Mouse (Mus musculus): ENCODE measurements around the gene Rora. TPM values are rescaled to one million over a fixed set of nuclear protein-coding genes. Genes with fewer than 3 reads are reported as not detected.

Gene Rora
- total RNA-seq, 2 experiments from 2014 or later: 78.4 to 79.1 TPM

DNA sequence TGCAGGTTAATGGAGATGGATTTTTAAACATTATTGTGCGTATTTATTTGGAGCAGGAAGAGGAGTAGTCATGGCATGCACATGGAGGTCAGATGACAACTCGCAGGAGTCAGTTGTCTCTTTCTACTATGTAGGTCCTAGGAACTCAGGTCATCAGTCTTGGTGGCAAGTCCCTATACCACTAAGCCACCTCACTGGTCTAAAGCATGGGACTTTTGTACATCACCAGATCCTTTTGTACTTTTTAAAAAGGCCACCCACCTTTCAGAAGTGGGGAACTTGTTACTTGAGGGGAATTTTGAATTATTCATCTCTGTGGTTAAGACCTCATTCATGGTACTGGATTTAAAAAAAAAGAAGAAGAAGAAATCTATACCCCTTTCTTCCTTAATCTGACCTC, 696.0 kb downstream of the Rora start:
- intact Hi-C loops (cut with DNase I): no loop called here
- H3K4me3 ChIP-seq: no peak overlapping the region
- no peak for TF ChIP-seq CTCF (IDR thresholded peaks at IDR 0.05)
- no peak overlapping the region for H3K27ac ChIP-seq
- DNase-seq (ENCODE audit: extremely low spot score in 1 of 2, low spot score in 2 of 2): no peak

DNA sequence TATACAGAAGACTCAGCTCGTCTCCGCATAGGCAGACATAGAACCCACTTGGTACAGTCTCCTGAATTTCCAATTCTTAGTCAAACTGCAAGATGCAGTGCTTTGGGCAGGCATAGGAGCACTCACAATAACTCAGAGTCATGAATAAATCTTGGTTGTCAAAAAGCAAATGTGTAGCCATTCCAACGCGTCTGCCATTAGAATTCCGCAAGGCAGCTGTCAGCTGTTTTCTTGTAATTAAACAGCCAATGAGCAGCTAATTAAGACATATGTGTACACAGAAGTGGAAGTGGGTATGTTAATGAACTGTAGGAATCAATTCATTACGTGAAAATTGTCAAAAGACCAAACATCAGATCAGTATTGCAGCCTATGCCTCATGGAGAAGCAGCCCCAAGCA, 700.6 kb downstream of the Rora start:
- TF ChIP-seq CTCF (IDR thresholded peaks at IDR 0.05): no peak
- intact Hi-C loops (cut with DNase I): no loop called here
- no peak for DNase-seq (ENCODE audit: extremely low spot score in 1 of 2, low spot score in 2 of 2)

DNA sequence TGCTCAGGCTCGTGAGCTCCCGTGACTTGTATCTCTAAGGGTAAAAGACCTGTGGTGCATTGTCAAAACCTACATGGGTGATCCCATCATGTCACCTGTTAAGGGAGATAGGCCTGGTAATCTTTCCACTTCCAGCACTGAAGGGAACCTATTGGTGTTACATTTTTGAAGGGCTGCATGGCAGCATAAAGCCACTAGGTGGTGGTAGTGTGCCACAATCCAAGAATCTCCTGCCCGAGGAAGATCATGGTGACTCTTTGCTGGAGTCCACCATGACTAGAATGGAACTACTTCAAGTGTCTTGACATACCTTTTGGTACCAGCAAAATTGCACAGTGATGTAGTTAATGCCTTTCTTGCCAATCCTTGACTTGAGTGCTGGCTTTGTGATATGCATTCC, 704.2 kb downstream of the Rora start:
- intact Hi-C loops (cut with DNase I): loop anchor here (2.0 kb wide), 1 partner anchor 123 kb away; no protein-coding TSS in a partner anchor

More for the DNA sequence above, 700.6 kb downstream of the Rora start:
- Histone ChIP-seq H3K27ac (no peak overlapping the region), H3K4me3 (no peak overlapping the region)

DNA sequence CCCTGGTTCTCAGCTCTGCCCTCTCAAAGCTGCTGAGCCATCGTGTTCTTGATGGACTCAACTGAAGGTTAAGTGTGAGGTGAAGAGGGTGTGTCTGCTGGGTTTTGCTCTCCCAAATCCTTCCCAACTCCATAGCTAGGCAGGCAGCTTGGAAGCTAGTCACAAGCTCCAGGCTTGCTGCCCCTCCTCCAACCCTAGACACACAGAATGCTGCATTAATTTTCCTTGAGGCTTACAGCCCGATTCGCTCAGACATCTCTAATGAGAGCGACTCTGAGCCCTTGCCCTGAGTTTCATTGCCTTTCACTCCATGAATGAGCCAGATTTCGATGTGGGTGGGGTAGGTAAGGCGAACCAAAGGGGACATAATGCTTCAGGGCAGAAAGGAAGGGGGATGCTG, 705.2 kb downstream of the Rora start:
- H3K27ac ChIP-seq: no peak overlapping the region
- intact Hi-C loops (cut with DNase I): no loop called here
- TF ChIP-seq CTCF (IDR thresholded peaks at IDR 0.05): no peak

More for the DNA sequence above, 704.2 kb downstream of the Rora start:
- no peak overlapping the region for H3K4me3 ChIP-seq
- no peak overlapping the region for H3K27ac ChIP-seq
- peak; percentile 44 to 53 for DNase-seq (ENCODE audit: extremely low spot score in 1 of 2, low spot score in 2 of 2)
- peak; percentile 91 for TF ChIP-seq CTCF (IDR thresholded peaks at IDR 0.05)

DNA sequence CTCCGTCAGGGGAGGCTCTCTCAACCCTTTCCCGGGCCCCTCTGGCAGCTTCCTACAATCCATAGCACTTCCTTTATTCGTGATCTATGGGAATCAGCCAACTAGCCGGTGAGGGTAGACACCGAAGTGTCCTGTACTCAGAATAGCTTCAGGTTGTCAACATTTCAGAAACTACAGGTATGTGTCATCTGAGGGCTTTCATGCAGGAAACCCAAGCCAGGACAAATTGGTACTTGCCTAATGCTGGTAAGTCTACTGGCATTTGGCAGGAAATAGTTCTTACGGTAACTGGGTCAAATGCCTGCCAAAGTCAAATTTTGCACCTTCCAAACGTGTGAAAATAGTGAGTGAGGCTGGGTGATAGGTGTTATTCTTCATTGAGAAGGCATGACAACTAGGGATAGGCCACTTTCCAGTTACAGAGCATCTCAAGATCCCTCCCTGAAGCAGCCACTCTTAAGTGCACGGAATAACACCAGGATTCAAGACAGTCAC, 708.4 kb downstream of the Rora start:
- intact Hi-C loops (cut with DNase I): loop anchor here (10.0 kb wide), 1 partner anchor 1347 kb away; no protein-coding TSS in a partner anchor
- no peak for DNase-seq (ENCODE audit: extremely low spot score in 1 of 2, low spot score in 2 of 2)
- no peak for TF ChIP-seq CTCF (IDR thresholded peaks at IDR 0.05)
- no peak overlapping the region for H3K27ac ChIP-seq
- no peak overlapping the region for H3K4me3 ChIP-seq

More for the DNA sequence above, 705.2 kb downstream of the Rora start:
- H3K4me3 ChIP-seq: no peak overlapping the region
- DNase-seq (ENCODE audit: extremely low spot score in 1 of 2, low spot score in 2 of 2): no peak

DNA sequence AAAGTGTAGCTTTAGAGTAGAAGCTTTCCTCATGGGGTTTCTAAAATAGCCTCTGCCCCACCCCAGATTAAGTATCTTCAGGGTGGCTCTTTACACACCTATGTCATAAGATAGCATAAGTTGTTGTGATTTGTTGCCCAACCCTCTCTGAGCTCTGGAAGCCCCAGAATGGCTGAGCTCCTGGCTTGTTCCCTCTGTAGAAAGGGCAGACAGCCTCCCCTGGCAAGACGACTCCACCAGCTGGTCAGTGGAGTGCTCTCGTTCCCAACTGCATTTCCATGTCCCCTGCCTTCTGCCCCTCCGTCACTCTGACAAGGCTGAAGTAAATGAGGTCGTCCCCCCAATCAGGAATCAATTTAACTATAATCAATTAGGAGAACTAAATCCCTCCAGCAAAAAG, 709.2 kb downstream of the Rora start:
- intact Hi-C loops (cut with DNase I): loop anchor here (10.0 kb wide), 1 partner anchor 1348 kb away; no protein-coding TSS in a partner anchor
- no peak for TF ChIP-seq CTCF (IDR thresholded peaks at IDR 0.05)
- no peak overlapping the region for H3K27ac ChIP-seq
- no peak for DNase-seq (ENCODE audit: extremely low spot score in 1 of 2, low spot score in 2 of 2)
- no peak overlapping the region for H3K4me3 ChIP-seq

DNA sequence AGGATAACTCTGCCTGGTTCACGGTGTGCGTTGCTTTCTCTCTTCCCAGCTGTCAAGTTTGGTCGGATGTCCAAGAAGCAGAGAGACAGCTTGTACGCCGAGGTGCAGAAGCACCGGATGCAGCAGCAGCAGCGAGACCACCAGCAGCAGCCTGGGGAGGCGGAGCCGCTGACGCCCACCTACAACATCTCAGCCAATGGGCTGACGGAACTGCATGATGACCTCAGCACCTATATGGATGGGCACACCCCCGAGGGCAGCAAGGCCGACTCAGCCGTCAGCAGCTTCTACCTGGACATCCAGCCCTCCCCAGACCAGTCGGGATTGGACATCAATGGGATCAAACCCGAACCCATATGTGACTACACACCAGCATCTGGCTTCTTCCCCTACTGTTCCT, 710.5 kb downstream of the Rora start:
- intact Hi-C loops (cut with DNase I): loop anchor here (10.0 kb wide), 1 partner anchor 1349 kb away; no protein-coding TSS in a partner anchor
- H3K27ac ChIP-seq: no peak overlapping the region
- DNase-seq (ENCODE audit: extremely low spot score in 1 of 2, low spot score in 2 of 2): no peak
- H3K4me3 ChIP-seq: no peak overlapping the region
- no peak for TF ChIP-seq CTCF (IDR thresholded peaks at IDR 0.05)

DNA sequence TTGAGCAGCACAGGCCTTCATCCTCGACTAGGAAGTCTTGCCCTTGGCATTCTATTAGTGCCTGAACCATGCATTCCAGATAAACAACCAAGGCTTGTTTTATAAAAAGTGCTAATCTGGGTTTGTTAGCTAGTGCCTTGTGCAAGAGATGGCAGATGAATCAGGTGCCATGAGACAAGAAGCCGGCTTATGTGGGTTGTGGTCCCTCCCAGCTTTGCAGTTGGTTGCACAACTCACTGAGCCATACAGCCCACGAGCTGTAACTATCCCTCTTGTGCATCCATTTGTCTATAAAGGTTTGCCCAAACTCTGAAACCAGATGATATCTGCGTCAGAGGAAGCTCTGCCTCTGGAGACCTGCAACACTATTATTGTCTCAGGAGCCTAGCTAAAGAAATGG, 713.5 kb downstream of the Rora start:
- TF ChIP-seq CTCF (IDR thresholded peaks at IDR 0.05): no peak

DNA sequence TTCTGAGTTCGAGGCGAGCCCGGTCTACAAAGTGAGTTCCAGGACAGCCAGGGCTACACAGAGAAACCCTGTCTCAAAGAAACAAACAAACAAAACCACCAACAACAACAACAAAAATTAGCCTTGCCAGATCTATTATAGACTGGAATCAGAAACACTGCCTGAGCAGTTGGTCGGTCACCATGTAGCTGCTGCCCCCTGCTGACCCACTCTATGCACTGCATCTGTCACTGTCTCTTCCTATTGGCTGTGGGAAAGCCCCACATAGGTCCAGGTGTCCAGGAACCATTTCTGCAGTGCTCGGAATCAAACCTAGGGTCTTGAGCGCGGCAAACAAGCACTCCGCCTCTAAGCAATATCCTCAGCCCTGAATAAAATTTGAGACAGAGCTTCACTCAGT, 714.5 kb downstream of the Rora start:
- H3K27ac ChIP-seq: no peak overlapping the region
- peak; percentile 95 for TF ChIP-seq CTCF (IDR thresholded peaks at IDR 0.05)
- peak; percentile 67 to 68 for DNase-seq (ENCODE audit: extremely low spot score in 1 of 2, low spot score in 2 of 2)
- no peak overlapping the region for H3K4me3 ChIP-seq
- intact Hi-C loops (cut with DNase I): loop anchor here (10.0 kb wide), 1 partner anchor 1353 kb away; no protein-coding TSS in a partner anchor

More for the DNA sequence above, 713.5 kb downstream of the Rora start:
- H3K27ac ChIP-seq: no peak overlapping the region
- H3K4me3 ChIP-seq: no peak overlapping the region
- intact Hi-C loops (cut with DNase I): loop anchor here (10.0 kb wide), 1 partner anchor 1352 kb away; no protein-coding TSS in a partner anchor
- no peak for DNase-seq (ENCODE audit: extremely low spot score in 1 of 2, low spot score in 2 of 2)

DNA sequence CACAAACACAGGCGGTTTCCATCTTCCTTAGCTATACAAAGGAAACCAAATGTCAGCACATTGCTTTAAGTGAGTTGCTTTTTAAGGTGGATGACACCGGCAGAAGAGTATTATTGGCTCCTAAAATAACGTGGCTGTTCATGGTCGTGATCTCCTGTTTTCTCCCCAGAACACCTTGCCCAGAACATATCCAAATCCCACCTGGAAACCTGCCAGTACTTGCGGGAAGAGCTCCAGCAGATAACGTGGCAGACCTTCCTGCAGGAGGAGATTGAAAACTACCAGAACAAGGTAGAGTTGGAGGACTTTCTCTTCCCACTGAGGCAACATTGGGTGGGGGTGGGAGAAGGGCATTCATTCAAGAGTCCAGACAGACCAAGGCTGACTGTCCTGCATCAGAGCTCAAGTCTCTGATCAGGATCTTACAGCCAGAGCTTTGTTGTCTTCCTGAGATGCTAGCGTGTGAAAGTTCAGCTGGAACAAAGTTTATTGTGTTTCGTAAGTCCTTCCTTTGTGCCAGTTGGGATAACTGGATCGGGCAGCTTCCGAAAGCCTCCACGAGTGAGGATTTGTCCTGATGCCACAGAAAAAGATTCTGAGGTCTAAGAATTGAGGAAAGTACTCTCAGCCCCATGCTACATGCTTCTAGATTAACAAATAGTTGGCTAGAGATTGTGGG, 717.6 kb downstream of the Rora start:
- no peak for DNase-seq (ENCODE audit: extremely low spot score in 1 of 2, low spot score in 2 of 2)
- TF ChIP-seq CTCF (IDR thresholded peaks at IDR 0.05): no peak
- intact Hi-C loops (cut with DNase I): no loop called here
- no peak overlapping the region for H3K27ac ChIP-seq
- H3K4me3 ChIP-seq: no peak overlapping the region

DNA sequence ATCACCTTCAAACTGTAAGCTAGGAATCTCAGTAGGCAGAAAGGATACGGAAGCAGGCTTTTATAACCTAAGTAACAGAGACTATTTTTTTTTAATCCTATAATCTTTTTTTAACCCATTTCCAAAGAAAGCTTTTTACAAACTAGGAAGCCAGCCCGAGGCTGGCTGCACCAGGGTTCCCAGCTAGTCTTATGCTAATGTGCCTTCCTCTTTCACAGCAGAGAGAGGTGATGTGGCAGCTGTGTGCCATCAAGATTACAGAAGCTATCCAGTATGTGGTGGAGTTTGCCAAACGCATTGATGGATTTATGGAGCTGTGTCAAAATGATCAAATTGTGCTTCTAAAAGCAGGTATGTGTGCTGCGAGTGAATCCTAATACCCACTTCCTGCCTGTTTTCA, 719.3 kb downstream of the Rora start:
- Histone ChIP-seq H3K4me3 (no peak overlapping the region), H3K27ac (peak overlapping the region; percentile 53)
- no peak for DNase-seq (ENCODE audit: extremely low spot score in 1 of 2, low spot score in 2 of 2)
- TF ChIP-seq CTCF (IDR thresholded peaks at IDR 0.05): no peak
- intact Hi-C loops (cut with DNase I): no loop called here

DNA sequence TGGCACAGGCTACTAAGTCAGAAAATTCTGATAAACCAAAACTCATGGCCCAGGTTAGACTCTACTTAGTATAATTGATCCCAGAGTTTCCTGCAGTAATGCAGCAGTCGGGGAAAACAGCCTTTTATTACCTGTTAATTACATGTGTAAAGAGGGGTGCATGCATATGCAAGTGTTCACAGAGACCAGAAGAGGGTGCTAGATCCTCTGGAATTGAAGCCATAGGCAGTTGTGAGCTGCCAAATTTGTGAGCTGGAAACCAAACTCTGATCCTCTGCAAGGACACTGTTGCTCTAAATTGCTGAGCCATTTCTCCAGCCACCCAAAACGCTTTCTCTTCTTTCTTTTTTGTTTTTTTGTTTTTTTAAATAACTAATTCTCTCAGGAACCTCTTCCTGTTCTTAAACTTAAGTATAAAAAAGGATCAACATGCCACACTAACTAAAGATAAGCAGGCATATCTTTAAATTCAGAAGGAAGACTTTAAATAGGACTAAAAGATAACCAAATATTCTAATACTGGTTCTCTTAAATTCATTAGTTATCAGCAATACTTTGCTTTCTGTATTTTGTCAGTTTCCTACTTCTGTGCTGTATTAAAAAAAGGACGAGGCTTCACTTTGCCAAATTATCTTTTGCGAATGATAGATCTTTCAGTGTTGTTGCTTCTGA, 723.5 kb downstream of the Rora start:
- intact Hi-C loops (cut with DNase I): no loop called here
- Histone ChIP-seq H3K4me3 (no peak overlapping the region), H3K27ac (no peak overlapping the region)
- no peak for DNase-seq (ENCODE audit: extremely low spot score in 1 of 2, low spot score in 2 of 2)
- peak; percentile 28 for TF ChIP-seq CTCF (IDR thresholded peaks at IDR 0.05)

Measured in left cerebral cortex, adult 2 months (tissue).